Mouse (Mus musculus) adrenal gland, postnatal 0 days (tissue): ENCODE measurements around the gene Clca4a. TPM values are rescaled to one million over a fixed set of nuclear protein-coding genes. Genes with fewer than 3 reads are reported as not detected.

Source experiments
- polyA plus RNA-seq: library from polyadenylated mRNA; unstranded; fragments of >200 nt; fragmentation: Nextera tagmentation; extraction: Ambion mirVana; gene quantifications from 2 replicates; pipeline ENCODE4 v1.2.1, GENCODE M21; 2015

The Clca4a gene
- 0.12 TPM in 1 of 2 replicates, not detected in the other for polyA plus RNA-seq

GRCm38 (mm10) chr3:144974945-144975344 lies at the start of gene Clca4a:
Gene Clca4a, minus strand, starts transcription at chr3:144975045.

DNA sequence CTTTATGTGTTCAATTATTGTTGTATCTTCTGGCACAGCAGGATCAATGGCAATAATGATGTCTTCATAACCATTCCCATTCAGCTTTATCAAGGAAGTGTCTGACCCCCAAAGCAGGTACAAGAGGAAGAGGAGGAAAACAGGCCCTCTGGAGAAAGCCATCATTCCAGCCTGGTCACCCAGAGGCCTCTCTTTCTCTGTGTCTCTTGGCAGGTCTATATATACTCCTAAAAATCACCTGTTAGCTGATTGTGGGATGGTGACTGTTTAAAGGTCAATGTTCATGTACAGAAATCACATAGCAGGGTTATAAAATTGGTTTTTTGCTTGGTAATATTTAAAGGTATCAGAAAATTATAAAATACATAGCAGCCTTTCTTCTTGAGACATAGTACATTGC lies 42.5 kb downstream of the Clca4a start, which contains the start of gene Clca4b:
Gene Clca4b, minus strand, starts transcription at position 195 of the 400 bp plus-strand sequence.

Other genes starting within 250 kb of the Clca4a start
- gene Clca3a1, start 214.1 kb downstream of the Clca4a start, polyA plus RNA-seq = 13.8 and 15.7 TPM in 2 replicates
- gene Clca3a2, start 155.6 kb downstream of the Clca4a start, polyA plus RNA-seq = 0.11 and 0.14 TPM in 2 replicates
- gene Clca3b, start 125.7 kb downstream of the Clca4a start, polyA plus RNA-seq = not detected in 2 replicates
- 0.18 and 1.7 TPM in 2 replicates for gene Clca4b, start 42.5 kb downstream of the Clca4a start, polyA plus RNA-seq
- 0.52 TPM in 1 of 2 replicates, not detected in the other for gene Clca1, start 57.7 kb upstream of the Clca4a start, polyA plus RNA-seq
- gene Clca2, start 124.4 kb upstream of the Clca4a start, polyA plus RNA-seq = 0.06 TPM in 2 replicates
- gene Odf2l, start 143.5 kb upstream of the Clca4a start, polyA plus RNA-seq = 8.0 and 13.3 TPM in 2 replicates